Mouse (Mus musculus): Measurements from ENCODE around the gene Il7r.

The Il7r gene

GRCm38 (mm10) chr15:9471053-9471685, 58.8 kb downstream of the Il7r start:
- peak; percentile 46 for DNase-seq

- no peak for DNase-seq
Observed at GRCm38 (mm10) chr15:9464039-9464438, 65.9 kb downstream of the Il7r start.

DNA sequence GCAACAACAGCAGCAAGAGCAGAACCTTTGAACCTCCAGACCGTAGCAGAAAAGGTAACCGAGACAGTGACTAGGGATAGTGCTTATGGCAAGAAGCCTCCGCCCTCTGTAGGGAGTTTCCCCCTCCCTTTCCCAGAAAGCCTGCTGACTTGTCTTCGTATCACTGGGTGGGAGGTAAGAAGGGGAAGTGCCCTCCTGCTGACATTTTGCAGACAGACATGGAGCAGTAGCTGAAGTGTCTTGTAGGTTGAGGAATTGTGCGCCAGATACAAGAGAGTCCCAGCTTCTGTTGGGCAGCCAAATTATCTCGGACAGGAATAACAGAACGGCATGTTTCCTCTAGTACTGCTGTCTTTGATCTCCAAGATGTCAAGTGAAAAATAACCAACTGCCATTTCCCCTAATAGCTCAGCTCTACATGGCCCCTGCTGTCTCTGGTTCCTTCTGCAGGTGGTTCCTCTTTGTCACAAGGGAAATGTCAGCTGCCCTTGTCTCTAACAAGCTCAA, 66.4 kb downstream of the Il7r start:
- peak; percentile 4 for DNase-seq

Data from cerebellum, adult 11-12 months (tissue).